ENCODE assay signal across 8 mouse cellular contexts in genomic region chr9:60742516-60742915, GRCm38 (mm10). TPM values are rescaled to one million over a fixed set of nuclear protein-coding genes. Genes with fewer than 3 reads are reported as not detected.
A peak's percentile ranks its signal among the peaks of the same experiment; 100 is the strongest.
DNase-seq lines count a peak whose midpoint lies in the region; ATAC-seq lines count a peak whose summit lies in the region.

No protein-coding gene starts in this region.

- 0 out of 2 replicates have a peak, but pooled peaks cover 3% of the 10 kb centered on the region for H3K9me3 ChIP-seq in kidney, embryonic 15.5 days (replicated peaks)
- no peaks in the 10 kb centered on the region for H3K9me3 ChIP-seq in heart, embryonic 13.5 days

- H3K9ac ChIP-seq in kidney, embryonic 15.5 days = no peak overlapping the region
- H3K9ac ChIP-seq in heart, embryonic 13.5 days = no peak overlapping the region

- DNase-seq in kidney, adult 18-20 months = no peak
- peak; percentile 65 to 77 for DNase-seq in cerebellum, adult 18-20 months
- DNase-seq in lung, postnatal 36 days = peak; percentile 72
- DNase-seq in adrenal gland, adult 18-20 months (ENCODE audit: low spot score in 2 of 2) = no peak
- no peak for DNase-seq in spleen, adult 12 weeks (ENCODE audit: low spot score)
- no peak for DNase-seq in adrenal gland, postnatal 25 days

- no peak for ATAC-seq in kidney, embryonic 15.5 days (replicated peaks; ENCODE audit: low FRiP score)
- ATAC-seq in heart, embryonic 13.5 days (ENCODE audit: extremely low read depth, insufficient number of reproducible peaks, low FRiP score, low TSS enrichment) = no peak

- no peak overlapping the region for H3K27ac ChIP-seq in kidney, embryonic 15.5 days
- H3K27ac ChIP-seq in heart, embryonic 13.5 days (replicated peaks) = no peak overlapping the region

- no peaks in the 10 kb centered on the region for H3K27me3 ChIP-seq in kidney, embryonic 15.5 days
- peaks cover 3% of the 10 kb centered on the region; the same call in 1 of the 2 replicates for H3K27me3 ChIP-seq in heart, embryonic 13.5 days (replicated peaks)

- no peak overlapping the region for H3K4me3 ChIP-seq in kidney, embryonic 15.5 days (replicated peaks)
- H3K4me3 ChIP-seq in heart, embryonic 13.5 days = no peak overlapping the region

- H3K36me3 ChIP-seq in kidney, embryonic 15.5 days = 0 out of 2 replicates have a peak, but pooled peaks cover 5% of the 10 kb centered on the region
- 0 out of 2 replicates have a peak, but pooled peaks cover 2% of the 10 kb centered on the region for H3K36me3 ChIP-seq in heart, embryonic 13.5 days

- 56% methylated on average over 9 of the region's 9 CpGs for WGBS in kidney, embryonic 15.5 days
- WGBS in heart, embryonic 13.5 days = 58% methylated on average over 9 of the region's 9 CpGs

- peaks cover 17% of the 10 kb centered on the region for H3K4me1 ChIP-seq in kidney, embryonic 15.5 days
- peaks cover 19% of the 10 kb centered on the region for H3K4me1 ChIP-seq in heart, embryonic 13.5 days

- H3K4me2 ChIP-seq in kidney, embryonic 15.5 days = peak overlapping the region; percentile 59
- H3K4me2 ChIP-seq in heart, embryonic 13.5 days = peak overlapping the region; percentile 58

RNA-seq across cellular contexts. Expression of gene Larp6, which starts 29.7 kb away (rescaled TPM):
- 1.6 and 1.7 TPM in 2 replicates for polyA plus RNA-seq in kidney, embryonic 15.5 days (2015; fragmentation: Nextera tagmentation; extraction: Ambion mirVana)
- 0.69 and 0.94 TPM in 2 replicates for polyA plus RNA-seq in heart, embryonic 13.5 days (2015; fragmentation: Nextera tagmentation; extraction: Ambion mirVana)
- total RNA-seq in adrenal gland, adult 18-20 months (2021) = 1 to 10 TPM; 2.5 to 3.5 TPM
- total RNA-seq in adrenal gland, postnatal 25 days (2021) = 1.2 and 2.1 TPM in 2 replicates

RNA-seq across cellular contexts. Expression of gene Uaca, which starts 51.8 kb away (rescaled TPM):
- polyA plus RNA-seq in kidney, embryonic 15.5 days (2015; fragmentation: Nextera tagmentation; extraction: Ambion mirVana) = 33.5 and 36.2 TPM in 2 replicates
- polyA plus RNA-seq in heart, embryonic 13.5 days (2015; fragmentation: Nextera tagmentation; extraction: Ambion mirVana) = 25.8 and 27.3 TPM in 2 replicates
- 10 to 100 TPM; 29.2 to 32.0 TPM for total RNA-seq in adrenal gland, adult 18-20 months (2021)
- 48.2 and 48.6 TPM in 2 replicates for total RNA-seq in adrenal gland, postnatal 25 days (2021)

RNA-seq across cellular contexts. Expression of gene Lrrc49, which starts 54.6 kb away (rescaled TPM):
- polyA plus RNA-seq in kidney, embryonic 15.5 days (2015; fragmentation: Nextera tagmentation; extraction: Ambion mirVana) = 15.7 and 16.8 TPM in 2 replicates
- 8.2 and 8.9 TPM in 2 replicates for polyA plus RNA-seq in heart, embryonic 13.5 days (2015; fragmentation: Nextera tagmentation; extraction: Ambion mirVana)
- total RNA-seq in adrenal gland, adult 18-20 months (2021) = 10 to 100 TPM; 11.1 to 12.4 TPM
- 17.4 and 25.7 TPM in 2 replicates for total RNA-seq in adrenal gland, postnatal 25 days (2021)

Comparison
In these comparisons a context has a peak if more than half of its experiments do, and no peak if none do; other contexts are left out.
1. DNase-seq: peak in cerebellum, adult 18-20 months (2 of 2) and lung, postnatal 36 days (single experiment); none in kidney, adult 18-20 months (single experiment), adrenal gland, adult 18-20 months (0 of 2), spleen, adult 12 weeks (single experiment) and adrenal gland, postnatal 25 days (single experiment).